Mouse (Mus musculus): ENCODE results near the gene Utp11. TPM values are rescaled to one million over a fixed set of nuclear protein-coding genes. Genes with fewer than 3 reads are reported as not detected.

Utp11 gene
- total RNA-seq, 2 experiments from 2014 or later = 11.0 to 14.0 TPM

GRCm38 (mm10) chr4:124672347-124673320 is 20.8 kb downstream of the Utp11 start:
- no peak for DNase-seq

- DNase-seq = no peak
These were observed 21.8 kb downstream of the Utp11 start for GRCm38 (mm10) chr4:124671583-124671982.

- no peak for DNase-seq
These were observed 23.2 kb downstream of the Utp11 start for GRCm38 (mm10) chr4:124670232-124670631.

DNA sequence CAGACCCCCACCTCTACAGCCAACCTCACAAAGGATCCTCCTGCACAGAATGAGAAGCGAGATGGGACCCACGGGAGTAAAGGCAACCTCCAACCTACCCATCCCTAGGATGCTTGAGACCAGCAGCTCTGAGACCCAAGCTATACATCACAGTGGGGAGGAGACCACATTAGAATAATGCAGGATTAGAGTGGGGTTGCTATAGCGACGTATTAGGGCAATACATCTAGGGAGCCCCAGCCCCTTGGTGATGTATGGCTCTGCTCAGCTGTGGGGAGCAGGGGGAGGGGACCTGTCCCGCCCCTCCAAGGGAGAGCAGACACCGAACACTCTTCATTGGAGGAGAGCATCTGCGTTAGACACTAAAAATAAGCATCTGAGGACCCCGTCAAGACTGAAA is 25.3 kb downstream of the Utp11 start:
- DNase-seq = no peak

DNA sequence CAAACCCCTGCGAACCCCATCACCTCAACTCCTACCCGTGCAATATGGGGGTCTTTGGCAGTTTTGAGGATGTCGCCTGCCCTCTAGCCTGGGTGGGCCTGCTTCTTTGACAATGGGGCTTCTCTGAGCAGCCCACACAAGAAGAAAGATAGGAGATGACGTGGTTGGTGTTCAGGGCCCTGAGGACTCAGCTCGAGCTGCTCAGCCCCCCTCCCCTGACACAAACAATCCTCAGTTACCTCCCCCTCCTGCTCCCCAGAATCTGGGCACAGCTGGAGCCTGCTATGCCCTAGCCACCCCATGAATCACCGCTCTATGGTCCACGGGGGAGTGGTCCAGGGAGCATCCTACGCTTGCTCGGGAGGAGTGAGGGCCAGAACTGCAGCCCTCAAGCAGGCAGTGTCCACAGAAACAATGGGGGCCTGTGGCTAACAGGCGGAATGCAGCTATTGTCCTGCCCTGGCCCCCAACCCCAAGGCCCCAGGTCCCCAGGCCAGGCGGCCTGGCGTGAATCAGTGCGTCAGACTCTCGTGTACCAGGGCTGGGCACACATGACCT is 25.8 kb downstream of the Utp11 start:
- no peak for DNase-seq

GRCm38 (mm10) chr4:124664604-124665003 is 28.8 kb downstream of the Utp11 start:
- DNase-seq = no peak

GRCm38 (mm10) chr4:124664185-124664584 is 29.2 kb downstream of the Utp11 start:
- DNase-seq = no peak

DNA sequence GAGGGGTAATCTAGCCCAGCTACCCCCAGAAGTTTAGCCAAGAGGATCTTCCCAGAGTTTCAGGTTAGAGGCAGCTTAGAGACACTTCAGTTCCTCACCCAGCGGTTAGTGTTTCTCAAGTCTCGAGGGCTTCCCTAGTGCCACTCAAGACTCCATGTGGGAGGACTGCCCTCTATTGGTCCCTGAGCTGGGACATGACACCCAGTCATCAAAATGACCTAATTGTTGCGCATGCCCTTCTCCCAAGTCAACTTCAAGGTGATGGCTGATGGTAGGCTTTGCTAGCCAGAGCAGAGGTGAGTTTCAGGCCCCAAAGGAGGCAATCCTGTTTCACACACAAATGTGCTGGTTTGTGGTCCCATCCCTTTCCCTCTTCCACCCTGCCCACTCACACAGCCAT is 30.4 kb downstream of the Utp11 start:
- no peak for DNase-seq

GRCm38 (mm10) chr4:124660603-124661002 is 32.8 kb downstream of the Utp11 start:
- DNase-seq = no peak

DNA sequence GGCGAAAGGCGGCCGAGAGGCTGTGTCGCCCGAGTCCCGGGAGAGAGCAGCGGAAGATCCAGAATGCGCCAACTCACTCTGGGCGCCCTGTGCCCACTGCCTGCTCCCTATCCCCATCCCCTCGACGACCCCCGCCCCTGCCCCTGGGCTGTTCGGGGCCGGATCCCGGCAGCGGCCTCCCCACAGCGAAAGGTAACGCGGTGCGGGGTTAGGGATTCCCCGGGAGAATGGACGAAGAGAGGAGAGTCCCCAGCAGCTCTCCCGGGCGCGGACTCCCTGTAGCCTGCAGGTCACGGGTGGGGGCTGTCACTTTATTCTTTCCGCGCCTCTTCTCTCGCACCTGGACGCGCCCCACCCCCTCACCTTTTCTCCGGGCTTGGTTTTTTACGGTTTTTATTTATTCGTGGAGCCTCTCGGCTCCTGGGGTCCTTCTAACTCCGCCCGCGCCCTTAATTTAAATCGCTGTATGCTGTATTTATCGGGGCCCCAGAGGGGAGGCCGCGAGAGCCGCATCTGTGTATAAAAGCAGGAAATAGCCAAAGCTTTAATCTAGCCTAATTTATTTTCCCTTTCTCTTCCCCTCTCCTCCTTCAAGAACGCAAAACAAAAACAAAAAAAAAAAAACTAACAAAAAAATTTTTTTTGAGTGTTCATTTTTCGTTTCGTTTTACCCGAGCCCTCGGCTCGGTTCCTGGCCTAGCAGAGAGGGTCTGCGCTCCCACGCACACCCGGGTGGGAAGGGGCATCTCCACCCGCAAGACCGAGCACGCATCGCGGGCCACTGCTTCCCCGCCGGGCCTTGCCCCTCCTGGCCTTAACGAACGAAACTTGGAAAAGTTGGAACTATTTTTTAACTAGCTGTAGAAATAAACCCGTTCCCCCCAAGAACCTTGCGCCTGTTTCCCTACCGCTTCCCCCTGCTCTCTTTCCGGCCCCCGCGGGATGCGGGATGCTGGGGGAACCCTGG is 33.9 kb downstream of the Utp11 start:
- DNase-seq = peak in 1 of 2 experiments; percentile 39

GRCm38 (mm10) chr4:124658412-124658851 is 35.0 kb downstream of the Utp11 start:
- DNase-seq = peak in 1 of 2 experiments; percentile 38

DNA sequence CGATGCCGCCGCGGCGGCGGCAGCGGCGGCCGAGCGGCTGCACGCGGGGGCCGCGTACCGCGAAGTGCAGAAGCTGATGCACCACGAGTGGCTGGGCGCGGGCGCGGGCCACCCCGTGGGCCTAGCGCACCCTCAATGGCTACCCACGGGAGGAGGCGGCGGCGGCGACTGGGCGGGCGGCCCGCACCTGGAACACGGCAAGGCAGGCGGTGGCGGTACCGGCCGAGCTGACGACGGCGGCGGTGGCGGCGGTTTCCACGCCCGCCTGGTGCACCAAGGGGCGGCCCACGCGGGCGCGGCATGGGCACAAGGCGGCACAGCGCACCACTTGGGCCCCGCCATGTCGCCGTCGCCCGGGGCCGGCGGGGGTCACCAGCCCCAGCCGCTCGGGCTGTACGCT is 35.6 kb downstream of the Utp11 start:
- no peak for DNase-seq

- peak; percentile 79 to 85 for DNase-seq
These were observed 36.3 kb downstream of the Utp11 start for GRCm38 (mm10) chr4:124656854-124657650.

DNA sequence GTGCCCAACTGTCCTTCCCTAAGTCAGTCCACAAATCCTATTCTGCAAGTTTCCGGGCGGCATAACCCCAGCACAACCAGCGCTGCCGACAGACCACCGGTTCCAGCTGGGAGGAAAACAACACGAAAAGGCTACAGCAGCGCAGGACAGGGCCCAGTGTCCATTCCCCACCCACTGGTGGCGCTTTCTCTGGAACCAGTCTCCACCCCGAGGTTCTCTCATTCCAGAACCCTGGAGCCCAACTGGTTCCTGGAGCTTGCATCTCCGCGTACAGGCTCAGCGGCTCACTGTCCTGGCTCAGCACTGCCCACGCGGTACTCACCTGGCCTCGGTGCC is 36.9 kb downstream of the Utp11 start, which contains the start of gene Pou3f1:
Pou3f1 (plus strand) TSS at position 290 of the 336 bp plus-strand sequence.
- DNase-seq = peak in 1 of 2 experiments; percentile 34

DNA sequence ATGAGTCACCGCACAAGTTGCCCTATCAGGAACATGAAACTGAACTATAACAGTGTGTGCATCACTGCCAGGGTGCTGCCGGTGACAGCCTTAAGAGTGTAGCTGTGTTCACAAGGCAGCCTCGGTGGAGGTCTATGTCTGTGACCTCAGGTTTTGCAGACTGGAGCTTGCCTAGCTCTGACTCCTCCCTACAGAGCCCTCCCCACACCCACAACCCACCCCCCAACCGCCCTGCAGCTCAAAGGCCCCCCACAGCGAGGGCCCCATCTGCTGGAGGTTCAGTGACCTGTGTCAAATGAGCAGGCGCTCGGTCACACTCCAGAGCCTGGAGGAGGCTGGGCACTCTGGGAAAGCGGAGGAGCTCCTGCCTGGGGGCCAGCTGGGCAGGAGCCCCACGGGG is 40.5 kb downstream of the Utp11 start:
- no peak for DNase-seq

- no peak for DNase-seq
These were observed 45.5 kb downstream of the Utp11 start for GRCm38 (mm10) chr4:124647909-124648308.

DNA sequence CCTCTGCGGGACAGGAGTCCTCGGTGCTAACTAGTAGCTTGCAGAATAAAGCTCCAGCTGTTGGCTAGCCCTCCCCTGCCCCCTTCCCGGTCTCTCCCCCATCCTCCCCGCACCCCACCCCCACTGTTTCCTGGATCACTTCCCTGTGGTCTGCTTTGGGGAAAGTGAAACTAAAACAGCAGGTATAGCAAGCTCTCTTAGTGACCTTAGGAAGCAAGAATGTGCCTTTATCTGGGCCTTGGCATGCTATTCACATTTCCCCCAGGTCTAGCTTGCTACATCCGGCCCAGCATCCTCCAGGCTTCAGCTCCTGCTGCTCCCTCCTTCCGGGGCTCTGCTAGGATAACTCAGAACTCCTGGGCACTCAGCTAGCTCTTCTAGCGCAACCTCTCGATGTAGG is 46.8 kb downstream of the Utp11 start:
- peak; percentile 37 to 47 for DNase-seq

GRCm38 (mm10) chr4:124644974-124645433 is 48.4 kb downstream of the Utp11 start:
- peak in 1 of 2 experiments; percentile 46 for DNase-seq

DNA sequence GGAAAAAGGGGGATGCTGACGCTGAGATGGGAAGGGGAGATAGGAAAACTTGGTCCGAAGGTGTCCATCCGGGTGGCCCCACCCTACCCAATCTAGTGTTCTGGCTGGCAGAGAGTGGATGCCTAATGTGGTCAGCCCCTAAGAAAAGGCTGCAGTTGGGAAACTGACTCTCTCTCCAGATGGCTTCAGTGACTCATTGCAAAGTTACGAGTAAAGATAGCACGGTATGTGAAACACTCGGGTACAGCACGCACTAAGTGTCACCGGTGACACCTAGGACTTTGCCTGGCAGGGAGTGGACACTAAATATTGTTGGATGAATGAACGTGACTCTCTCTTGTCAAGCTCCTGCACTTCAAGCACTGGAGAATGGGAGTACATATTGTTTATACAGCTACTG is 49.5 kb downstream of the Utp11 start:
- DNase-seq = peak in 1 of 2 experiments; percentile 16

- no peak for DNase-seq
These were observed 53.7 kb downstream of the Utp11 start for GRCm38 (mm10) chr4:124639715-124640114.

- peak; percentile 9 to 47 for DNase-seq
These were observed 60.1 kb downstream of the Utp11 start for GRCm38 (mm10) chr4:124633281-124633680.

Measured in heart, adult 18-20 months (tissue).